Mouse (Mus musculus): ENCODE results near the gene Trmt44. TPM values are rescaled to one million over a fixed set of nuclear protein-coding genes. Genes with fewer than 3 reads are reported as not detected.

The Trmt44 gene
- polyA plus RNA-seq, 1 experiment, result 5.1 TPM

DNA sequence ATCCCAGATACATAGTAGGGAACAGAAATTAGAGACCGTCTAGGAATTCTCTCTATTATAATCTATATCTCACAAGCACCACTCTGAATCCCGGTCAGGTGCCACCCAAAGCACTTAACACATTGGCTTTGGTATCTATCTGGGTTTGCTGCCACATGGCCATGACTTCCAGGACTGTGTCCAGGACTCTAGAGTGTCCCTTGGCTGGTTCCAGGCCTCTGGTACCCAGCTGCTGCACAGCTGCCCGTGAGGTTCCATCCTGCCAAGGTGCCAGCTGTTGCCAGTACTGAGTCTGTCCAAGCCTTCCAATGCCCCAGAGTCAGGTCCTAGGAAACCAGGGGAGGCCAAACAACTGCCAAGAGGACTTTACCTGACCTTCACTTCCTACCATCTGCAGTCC is 36.8 kb downstream of the Trmt44 start:
- H3K36me3 ChIP-seq (ENCODE audit: control insufficient read depth, insufficient read depth), result no peaks in the 10 kb centered on the region
- H3K4me3 ChIP-seq, result no peak overlapping the region

GRCm38 (mm10) chr5:35537474-35537873 is 37.4 kb downstream of the Trmt44 start:
- Histone ChIP-seq H3K4me3 (no peak overlapping the region), H3K4me2 (ENCODE audit: low read depth) (no peak overlapping the region), H3K27me3 (ENCODE audit: control insufficient read depth, insufficient read depth, insufficient read length) (peaks cover 47% of the 10 kb centered on the region), H3K79me2 (ENCODE audit: control insufficient read depth, insufficient read depth) (no peaks in the 10 kb centered on the region), H3ac (ENCODE audit: control insufficient read depth, insufficient read length) (no peak overlapping the region), H3K36me3 (ENCODE audit: control insufficient read depth, insufficient read depth) (no peaks in the 10 kb centered on the region)
- TF ChIP-seq CEBPB (IDR thresholded peaks at IDR 0.05; ENCODE audit: insufficient read depth, poor library complexity, severe bottlenecking) (no peak), TCF3 (IDR thresholded peaks at IDR 0.05; ENCODE audit: insufficient read length, low read depth) (no peak), REST (IDR thresholded peaks at IDR 0.05; ENCODE audit: insufficient read depth, insufficient read length) (no peak), MYOG (IDR thresholded peaks at IDR 0.05; ENCODE audit: control insufficient read depth in 1 of 3, insufficient read depth in 1 of 3, insufficient read length in 2 of 3, low read depth in 2 of 3) (no peak), MAX (IDR thresholded peaks at IDR 0.05; ENCODE audit: low read depth) (no peak), USF1 (IDR thresholded peaks at IDR 0.05; ENCODE audit: low read depth) (no peak), POLR2A (IDR thresholded peaks at IDR 0.05; ENCODE audit: insufficient read length, low read depth) (no peak), MYOD1 (IDR thresholded peaks at IDR 0.05; ENCODE audit: control insufficient read depth in 1 of 3, insufficient read length in 2 of 3, low read depth in 2 of 3) (no peak), TCF12 (IDR thresholded peaks at IDR 0.05; ENCODE audit: insufficient read depth, poor library complexity, severe bottlenecking) (no peak), SRF (IDR thresholded peaks at IDR 0.05; ENCODE audit: control insufficient read depth, insufficient read length, low read depth) (no peak), E2F4 (IDR thresholded peaks at IDR 0.05; ENCODE audit: insufficient read depth) (no peak), POLR2AphosphoS2 (IDR thresholded peaks at IDR 0.05; ENCODE audit: insufficient read length, low read depth) (no peak)

More for the DNA sequence above, 36.8 kb downstream of the Trmt44 start:
- Histone ChIP-seq H3K4me2 (ENCODE audit: low read depth) (no peak overlapping the region), H3K79me2 (ENCODE audit: control insufficient read depth, insufficient read depth) (no peaks in the 10 kb centered on the region), H3ac (ENCODE audit: control insufficient read depth, insufficient read length) (no peak overlapping the region), H3K27me3 (ENCODE audit: control insufficient read depth, insufficient read depth, insufficient read length) (peaks cover 47% of the 10 kb centered on the region)
- TF ChIP-seq CEBPB (IDR thresholded peaks at IDR 0.05; ENCODE audit: insufficient read depth, poor library complexity, severe bottlenecking), result no peak
- TF ChIP-seq USF1 (IDR thresholded peaks at IDR 0.05; ENCODE audit: low read depth), result no peak

- Histone ChIP-seq H3ac (ENCODE audit: control insufficient read depth, insufficient read length) (no peak overlapping the region), H3K79me2 (ENCODE audit: control insufficient read depth, insufficient read depth) (no peaks in the 10 kb centered on the region), H3K4me2 (ENCODE audit: low read depth) (no peak overlapping the region), H3K36me3 (ENCODE audit: control insufficient read depth, insufficient read depth) (no peaks in the 10 kb centered on the region), H3K27me3 (ENCODE audit: control insufficient read depth, insufficient read depth, insufficient read length) (peaks cover 49% of the 10 kb centered on the region), H3K4me3 (no peak overlapping the region)
- no peak for TF ChIP-seq REST (IDR thresholded peaks at IDR 0.05; ENCODE audit: insufficient read depth, insufficient read length)
- no peak for TF ChIP-seq CEBPB (IDR thresholded peaks at IDR 0.05; ENCODE audit: insufficient read depth, poor library complexity, severe bottlenecking)
- TF ChIP-seq E2F4 (IDR thresholded peaks at IDR 0.05; ENCODE audit: insufficient read depth), result no peak
- no peak for TF ChIP-seq USF1 (IDR thresholded peaks at IDR 0.05; ENCODE audit: low read depth)
- TF ChIP-seq MYOG (IDR thresholded peaks at IDR 0.05; ENCODE audit: control insufficient read depth in 1 of 3, insufficient read depth in 1 of 3, insufficient read length in 2 of 3, low read depth in 2 of 3), result no peak
- TF ChIP-seq POLR2A (IDR thresholded peaks at IDR 0.05; ENCODE audit: insufficient read length, low read depth), result no peak
- TF ChIP-seq MYOD1 (IDR thresholded peaks at IDR 0.05; ENCODE audit: control insufficient read depth in 1 of 3, insufficient read length in 2 of 3, low read depth in 2 of 3), result no peak
- no peak for TF ChIP-seq POLR2AphosphoS2 (IDR thresholded peaks at IDR 0.05; ENCODE audit: insufficient read length, low read depth)
- TF ChIP-seq TCF3 (IDR thresholded peaks at IDR 0.05; ENCODE audit: insufficient read length, low read depth), result no peak
- TF ChIP-seq MAX (IDR thresholded peaks at IDR 0.05; ENCODE audit: low read depth), result no peak
Observed at GRCm38 (mm10) chr5:35536271-35536670, 38.6 kb downstream of the Trmt44 start.

DNA sequence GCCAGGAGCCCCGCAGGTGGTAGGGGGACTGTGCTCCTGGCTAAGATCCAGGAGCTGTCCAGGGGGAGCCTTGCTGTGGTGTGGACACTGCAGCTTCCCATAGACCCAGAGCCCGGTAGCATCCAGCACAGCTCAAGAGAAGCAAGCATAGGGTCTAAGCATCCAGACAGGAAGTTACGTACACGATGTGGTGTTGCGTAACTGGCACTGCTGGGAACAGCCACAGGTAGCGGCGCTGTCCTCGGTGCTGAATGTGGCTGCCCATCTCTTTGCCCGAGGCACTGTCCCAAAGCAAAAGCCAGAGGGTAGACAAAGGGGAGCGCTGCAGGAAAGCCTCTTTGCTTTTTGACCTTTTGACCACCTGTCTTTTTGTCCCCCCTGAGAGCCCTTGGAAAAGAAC is 43.3 kb downstream of the Trmt44 start:
- TF ChIP-seq MYOG (IDR thresholded peaks at IDR 0.05; ENCODE audit: control insufficient read depth in 1 of 3, insufficient read depth in 1 of 3, insufficient read length in 2 of 3, low read depth in 2 of 3) (no peak), MYOD1 (IDR thresholded peaks at IDR 0.05; ENCODE audit: control insufficient read depth in 1 of 3, insufficient read length in 2 of 3, low read depth in 2 of 3) (no peak), REST (IDR thresholded peaks at IDR 0.05; ENCODE audit: insufficient read depth, insufficient read length) (peak; percentile 100), E2F4 (IDR thresholded peaks at IDR 0.05; ENCODE audit: insufficient read depth) (no peak), CEBPB (IDR thresholded peaks at IDR 0.05; ENCODE audit: insufficient read depth, poor library complexity, severe bottlenecking) (peak; percentile 81), MAX (IDR thresholded peaks at IDR 0.05; ENCODE audit: low read depth) (no peak), SRF (IDR thresholded peaks at IDR 0.05; ENCODE audit: control insufficient read depth, insufficient read length, low read depth) (no peak), POLR2A (IDR thresholded peaks at IDR 0.05; ENCODE audit: insufficient read length, low read depth) (no peak), TCF12 (IDR thresholded peaks at IDR 0.05; ENCODE audit: insufficient read depth, poor library complexity, severe bottlenecking) (no peak)
- Histone ChIP-seq H3ac (ENCODE audit: control insufficient read depth, insufficient read length) (no peak overlapping the region), H3K4me3 (no peak overlapping the region), H3K4me2 (ENCODE audit: low read depth) (no peak overlapping the region), H3K27me3 (ENCODE audit: control insufficient read depth, insufficient read depth, insufficient read length) (peaks cover 24% of the 10 kb centered on the region), H3K36me3 (ENCODE audit: control insufficient read depth, insufficient read depth) (no peaks in the 10 kb centered on the region), H3K79me2 (ENCODE audit: control insufficient read depth, insufficient read depth) (no peaks in the 10 kb centered on the region)

DNA sequence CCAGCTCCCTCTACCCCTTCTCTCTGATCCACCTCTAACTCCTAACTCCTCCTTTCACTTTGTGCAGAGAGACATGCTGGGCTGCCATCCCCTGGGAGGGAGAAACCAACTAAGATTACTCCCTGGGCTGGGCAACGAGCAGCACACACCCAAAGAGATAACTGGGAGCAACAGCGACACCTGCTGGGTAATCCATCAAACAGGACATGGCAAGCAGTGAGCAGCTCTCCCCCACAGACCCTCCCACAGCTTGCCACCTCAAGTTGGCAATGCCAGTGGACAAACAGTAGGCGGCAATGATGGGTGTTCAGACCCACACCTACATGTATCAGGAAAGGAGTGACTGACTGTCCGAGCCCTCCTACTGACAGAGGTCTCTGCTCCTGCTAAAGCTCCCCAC is 44.4 kb downstream of the Trmt44 start:
- peaks cover 16% of the 10 kb centered on the region for H3K27me3 ChIP-seq (ENCODE audit: control insufficient read depth, insufficient read depth, insufficient read length)

More for the DNA sequence above, 44.4 kb downstream of the Trmt44 start:
- no peak overlapping the region for H3K4me2 ChIP-seq (ENCODE audit: low read depth)
- no peaks in the 10 kb centered on the region for H3K79me2 ChIP-seq (ENCODE audit: control insufficient read depth, insufficient read depth)
- no peak overlapping the region for H3K4me3 ChIP-seq
- TF ChIP-seq MYOD1 (IDR thresholded peaks at IDR 0.05; ENCODE audit: control insufficient read depth in 1 of 3, insufficient read length in 2 of 3, low read depth in 2 of 3) (no peak), TCF12 (IDR thresholded peaks at IDR 0.05; ENCODE audit: insufficient read depth, poor library complexity, severe bottlenecking) (no peak), CEBPB (IDR thresholded peaks at IDR 0.05; ENCODE audit: insufficient read depth, poor library complexity, severe bottlenecking) (no peak), USF1 (IDR thresholded peaks at IDR 0.05; ENCODE audit: low read depth) (no peak), REST (IDR thresholded peaks at IDR 0.05; ENCODE audit: insufficient read depth, insufficient read length) (no peak), POLR2AphosphoS2 (IDR thresholded peaks at IDR 0.05; ENCODE audit: insufficient read length, low read depth) (no peak), MAX (IDR thresholded peaks at IDR 0.05; ENCODE audit: low read depth) (no peak), POLR2A (IDR thresholded peaks at IDR 0.05; ENCODE audit: insufficient read length, low read depth) (no peak), MYOG (IDR thresholded peaks at IDR 0.05; ENCODE audit: control insufficient read depth in 1 of 3, insufficient read depth in 1 of 3, insufficient read length in 2 of 3, low read depth in 2 of 3) (no peak), E2F4 (IDR thresholded peaks at IDR 0.05; ENCODE audit: insufficient read depth) (no peak), TCF3 (IDR thresholded peaks at IDR 0.05; ENCODE audit: insufficient read length, low read depth) (no peak), SRF (IDR thresholded peaks at IDR 0.05; ENCODE audit: control insufficient read depth, insufficient read length, low read depth) (no peak)
- no peaks in the 10 kb centered on the region for H3K36me3 ChIP-seq (ENCODE audit: control insufficient read depth, insufficient read depth)
- no peak overlapping the region for H3ac ChIP-seq (ENCODE audit: control insufficient read depth, insufficient read length)
